17 mouse cellular contexts compared by ENCODE assay signal in the genomic region with DNA sequence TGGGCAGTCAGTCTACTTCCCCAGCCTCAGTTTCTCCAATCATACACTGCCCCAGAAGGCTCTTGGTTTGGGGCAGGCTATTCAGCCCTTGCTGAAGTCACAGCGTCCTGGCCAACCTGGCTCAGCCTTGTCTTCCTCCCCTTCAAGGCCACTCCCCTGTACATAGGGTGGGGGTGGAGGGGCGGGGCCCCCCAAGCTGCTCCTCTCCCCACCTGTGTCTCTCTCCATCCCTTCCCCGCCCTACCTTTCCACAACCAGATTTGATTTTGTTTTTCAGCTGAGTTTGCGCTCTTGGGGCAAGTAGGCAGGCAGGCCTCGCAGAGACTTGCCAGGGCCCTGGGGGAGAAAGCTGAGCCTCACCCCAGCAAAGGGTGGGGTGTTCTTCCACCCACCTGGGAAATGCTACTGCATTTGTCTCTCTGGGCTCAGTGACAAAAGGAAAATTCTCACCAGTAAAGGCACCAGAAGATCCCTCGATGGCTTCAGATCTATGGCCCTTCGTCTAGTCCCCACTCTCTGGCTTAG. TPM values are rescaled to one million over a fixed set of nuclear protein-coding genes. Genes with fewer than 3 reads are reported as not detected.
"Had no signal": no experiment of that assay in that cellular context is flagged by ENCODE, and none has a peak within 500 bp of the region (broad histone marks: within the 10 kb centered on the region; RNA-seq: fewer than 3 reads in every experiment).

No protein-coding gene starts in this region.

- H3K4me2 ChIP-seq: limb, embryonic 13.5 days; liver, embryonic 12.5 days; lung, embryonic 15.5 days; midbrain, embryonic 12.5 days had no signal

- ATAC-seq: intestine, postnatal 0 days; liver, embryonic 12.5 days; midbrain, embryonic 16.5 days had no signal

- H3K9me3 ChIP-seq: limb, embryonic 13.5 days; liver, embryonic 12.5 days; lung, embryonic 15.5 days; midbrain, embryonic 12.5 days had no signal

- H3K9ac ChIP-seq: limb, embryonic 13.5 days; liver, embryonic 12.5 days; lung, embryonic 15.5 days; midbrain, embryonic 12.5 days had no signal

- H3K36me3 ChIP-seq: limb, embryonic 13.5 days; liver, embryonic 12.5 days; lung, embryonic 15.5 days; midbrain, embryonic 12.5 days had no signal

- DNase-seq: kidney, adult 8-10 months; kidney, postnatal 36 days; layer of hippocampus, adult 9-11 months; layer of hippocampus, postnatal 36 days; lung, postnatal 14 days; right cerebral cortex, adult 18-20 months; right cerebral cortex, postnatal 25 days; thymus, postnatal 36 days had no signal

- H3K27me3 ChIP-seq: lung, embryonic 15.5 days; midbrain, embryonic 12.5 days had no signal

- H3K4me1 ChIP-seq: limb, embryonic 13.5 days; liver, embryonic 12.5 days; lung, embryonic 15.5 days; midbrain, embryonic 12.5 days had no signal

- H3K27ac ChIP-seq: kidney, postnatal 0 days; limb, embryonic 13.5 days; liver, embryonic 12.5 days; lung, embryonic 15.5 days; midbrain, embryonic 12.5 days had no signal

- H3K4me3 ChIP-seq: limb, embryonic 13.5 days; liver, embryonic 12.5 days; lung, embryonic 15.5 days; midbrain, embryonic 12.5 days had no signal

RNA-seq across cellular contexts. Expression of a gene that starts 19.0 kb away (rescaled TPM):
- polyA plus RNA-seq: liver, embryonic 12.5 days; liver, embryonic 16.5 days; midbrain, embryonic 16.5 days; neural tube, embryonic 14.5 days had no signal
